Mouse (Mus musculus) bone marrow, adult 2 months (tissue): Measurements from ENCODE around the gene Cnih1.

Experiments used
- CTCF ChIP-seq: fragments of 200-500 bp; IDR thresholded peaks from 2 replicates; pipeline ENCODE4 v1.5.1; 2011; ENCODE audit warnings: low read length, control low read depth; ENCODE audit not compliant: control insufficient read depth, insufficient read depth
- POLR2A ChIP-seq: fragments of 200-500 bp; IDR thresholded peaks from 2 replicates; pipeline ENCODE4 v1.6.1; 2011; ENCODE audit warnings: low read depth, mild to moderate bottlenecking, control low read depth, low read length, borderline replicate concordance; ENCODE audit not compliant: control insufficient read depth

DNA sequence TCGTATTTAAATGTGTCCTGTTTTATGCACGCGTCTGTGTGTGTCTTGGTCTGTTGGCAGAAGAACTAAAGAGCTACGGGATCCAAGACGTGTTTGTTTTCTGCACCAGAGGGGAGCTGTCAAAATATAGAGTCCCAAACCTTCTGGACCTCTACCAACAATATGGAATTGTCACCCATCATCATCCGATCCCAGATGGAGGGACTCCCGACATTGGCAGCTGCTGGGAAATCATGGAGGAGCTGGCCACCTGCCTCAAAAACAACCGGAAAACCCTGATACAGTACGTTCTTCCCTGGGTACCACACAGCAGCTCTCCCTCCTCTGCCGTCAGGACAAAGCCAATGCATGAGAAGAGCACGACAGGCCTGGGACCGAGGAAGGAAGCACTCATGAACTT lies 21.1 kb downstream of the Cnih1 start:
- TF ChIP-seq CTCF, result no peak
- TF ChIP-seq POLR2A, result no peak
